Mouse (Mus musculus) spleen, postnatal 10 days (tissue): Measurements from ENCODE around the gene Bola1.
A peak's percentile ranks its signal among the peaks of the same experiment; 100 is the strongest.
"Not testable (repeated sequence)": the region's sequence is repeated elsewhere in the genome, so short reads cannot be mapped to it uniquely, and the experiment has no call there.

Experiments used
- DNase-seq, 2 experiments: peaks; one replicate each; pipeline ENCODE4 v3.0.0; 2021 to 2022; ENCODE audit warnings: low spot score in 2 of 2

The Bola1 gene

GRCm38 (mm10) chr3:96226695-96227648, 7.5 kb upstream of the Bola1 start:
- no peak for DNase-seq

GRCm38 (mm10) chr3:96225421-96225820, 5.9 kb upstream of the Bola1 start:
- no peak for DNase-seq

GRCm38 (mm10) chr3:96222774-96223173, 3.3 kb upstream of the Bola1 start:
- DNase-seq = peak in 1 of 2 experiments; percentile 17

- DNase-seq = peak; percentile 62 to 75
Observed at GRCm38 (mm10) chr3:96221640-96222038, 2.1 kb upstream of the Bola1 start.

GRCm38 (mm10) chr3:96220765-96221639, 1.5 kb upstream of the Bola1 start, which contains the start of the genes Hist2h2ac and Hist2h2be:
Gene Hist2h2ac, minus strand, starts transcription at chr3:96220880.
Gene Hist2h2be, plus strand, starts transcription at chr3:96221119.
- peak; percentile 88 to 96 for DNase-seq

GRCm38 (mm10) chr3:96220131-96220764, 739 bp upstream of the Bola1 start:
- DNase-seq = not testable (repeated sequence)

GRCm38 (mm10) chr3:96219191-96219641, 293 bp downstream of the Bola1 start:
- peak; percentile 54 to 65 for DNase-seq

- no peak for DNase-seq
Observed at GRCm38 (mm10) chr3:96209242-96209641, 10.3 kb downstream of the Bola1 start.

GRCm38 (mm10) chr3:96207819-96208218, 11.7 kb downstream of the Bola1 start:
- DNase-seq = no peak

- DNase-seq = no peak
Observed at GRCm38 (mm10) chr3:96199731-96200130, 19.8 kb downstream of the Bola1 start.

- not testable (repeated sequence) for DNase-seq
Observed at GRCm38 (mm10) chr3:96198601-96199251, 20.8 kb downstream of the Bola1 start.

GRCm38 (mm10) chr3:96198181-96198580, 21.3 kb downstream of the Bola1 start:
- no peak for DNase-seq

GRCm38 (mm10) chr3:96197129-96197749, 22.3 kb downstream of the Bola1 start:
- DNase-seq = peak; percentile 72 to 86

GRCm38 (mm10) chr3:96196437-96197128, 22.9 kb downstream of the Bola1 start:
- peak in 1 of 2 experiments; percentile 29 for DNase-seq

GRCm38 (mm10) chr3:96195616-96196313, 23.7 kb downstream of the Bola1 start:
- no peak for DNase-seq

- DNase-seq = no peak
Observed at GRCm38 (mm10) chr3:96194966-96195365, 24.5 kb downstream of the Bola1 start.

- DNase-seq = no peak
Observed at GRCm38 (mm10) chr3:96192977-96193376, 26.5 kb downstream of the Bola1 start.

GRCm38 (mm10) chr3:96182382-96182776, 37.1 kb downstream of the Bola1 start:
- DNase-seq = no peak
